Mouse (Mus musculus): Measurements from ENCODE around the gene Ncf2. TPM values are rescaled to one million over a fixed set of nuclear protein-coding genes. Genes with fewer than 3 reads are reported as not detected.

Gene Ncf2
- total RNA-seq, 2 experiments from 2014 or later = 1.2 TPM

GRCm38 (mm10) chr1:152796683-152797263 lies 3.2 kb upstream of the Ncf2 start:
- no peak for DNase-seq

- DNase-seq = no peak
Measured at GRCm38 (mm10) chr1:152798125-152798524, 1.9 kb upstream of the Ncf2 start.

- no peak for DNase-seq
Measured at GRCm38 (mm10) chr1:152800633-152801176, 711 bp downstream of the Ncf2 start.

GRCm38 (mm10) chr1:152804907-152805306 lies 4.9 kb downstream of the Ncf2 start:
- no peak for DNase-seq

- DNase-seq = peak; percentile 25
Measured at GRCm38 (mm10) chr1:152807619-152808391, 7.8 kb downstream of the Ncf2 start.

GRCm38 (mm10) chr1:152808392-152808680 lies 8.3 kb downstream of the Ncf2 start:
- no peak for DNase-seq

GRCm38 (mm10) chr1:152809541-152810252 lies 9.7 kb downstream of the Ncf2 start:
- DNase-seq = peak; percentile 26

GRCm38 (mm10) chr1:152810533-152811439 lies 10.8 kb downstream of the Ncf2 start:
- DNase-seq = no peak

GRCm38 (mm10) chr1:152815265-152815701 lies 15.3 kb downstream of the Ncf2 start:
- peak; percentile 36 for DNase-seq

GRCm38 (mm10) chr1:152817027-152817769 lies 17.2 kb downstream of the Ncf2 start:
- DNase-seq = no peak

GRCm38 (mm10) chr1:152817794-152818193 lies 17.8 kb downstream of the Ncf2 start:
- peak; percentile 63 for DNase-seq

GRCm38 (mm10) chr1:152819558-152819957 lies 19.6 kb downstream of the Ncf2 start:
- DNase-seq = no peak

- no peak for DNase-seq
Measured at GRCm38 (mm10) chr1:152820911-152821695, 21.1 kb downstream of the Ncf2 start.

- no peak for DNase-seq
Measured at GRCm38 (mm10) chr1:152821746-152822145, 21.8 kb downstream of the Ncf2 start.

- no peak for DNase-seq
Measured at GRCm38 (mm10) chr1:152824206-152824605, 24.2 kb downstream of the Ncf2 start.

GRCm38 (mm10) chr1:152826446-152826845 lies 26.5 kb downstream of the Ncf2 start:
- DNase-seq = no peak

GRCm38 (mm10) chr1:152828168-152828567 lies 28.2 kb downstream of the Ncf2 start:
- DNase-seq = no peak

- no peak for DNase-seq
Measured at GRCm38 (mm10) chr1:152828637-152829355, 28.8 kb downstream of the Ncf2 start.

GRCm38 (mm10) chr1:152830054-152830453 lies 30.1 kb downstream of the Ncf2 start:
- no peak for DNase-seq

- DNase-seq = no peak
Measured at GRCm38 (mm10) chr1:152831003-152831402, 31.0 kb downstream of the Ncf2 start.
